Mouse (Mus musculus) layer of hippocampus, adult 9-11 months (tissue): ENCODE data around the gene Ank.
A peak's percentile ranks its signal among the peaks of the same experiment; 100 is the strongest.

Source experiments
- DNase-seq: peaks from one replicate; pipeline ENCODE4 v3.0.0; 2022

The Ank gene

GRCm38 (mm10) chr15:27609554-27609953, 143.1 kb downstream of the Ank start:
- no peak for DNase-seq

- peak; percentile 77 for DNase-seq
These were observed 146.2 kb downstream of the Ank start for GRCm38 (mm10) chr15:27612533-27613221.

GRCm38 (mm10) chr15:27613255-27613654, 146.8 kb downstream of the Ank start:
- no peak for DNase-seq

GRCm38 (mm10) chr15:27616159-27616558, 149.7 kb downstream of the Ank start:
- DNase-seq = no peak

- no peak for DNase-seq
These were observed 150.8 kb downstream of the Ank start for GRCm38 (mm10) chr15:27617227-27617626.

GRCm38 (mm10) chr15:27618778-27619533, 152.5 kb downstream of the Ank start:
- no peak for DNase-seq

- DNase-seq = no peak
These were observed 153.2 kb downstream of the Ank start for GRCm38 (mm10) chr15:27619683-27620082.

- no peak for DNase-seq
These were observed 154.2 kb downstream of the Ank start for GRCm38 (mm10) chr15:27620475-27621185.

GRCm38 (mm10) chr15:27623286-27623685, 156.8 kb downstream of the Ank start:
- DNase-seq = no peak

- no peak for DNase-seq
These were observed 158.8 kb downstream of the Ank start for GRCm38 (mm10) chr15:27625014-27625889.

GRCm38 (mm10) chr15:27625890-27626255, 159.4 kb downstream of the Ank start:
- no peak for DNase-seq

- no peak for DNase-seq
These were observed 159.8 kb downstream of the Ank start for GRCm38 (mm10) chr15:27626314-27626713.

- no peak for DNase-seq
These were observed 161.3 kb downstream of the Ank start for GRCm38 (mm10) chr15:27627794-27628193.

GRCm38 (mm10) chr15:27629046-27629445, 162.6 kb downstream of the Ank start:
- DNase-seq = no peak

- no peak for DNase-seq
These were observed 163.5 kb downstream of the Ank start for GRCm38 (mm10) chr15:27629800-27630600.

- peak; percentile 98 for DNase-seq
These were observed 164.3 kb downstream of the Ank start, which contains the start of gene Otulin for GRCm38 (mm10) chr15:27630601-27631383. Gene Otulin (minus strand): TSS chr15:27630693.

- DNase-seq = no peak
These were observed 167.7 kb downstream of the Ank start for GRCm38 (mm10) chr15:27633941-27634900.

- DNase-seq = no peak
These were observed 174.7 kb downstream of the Ank start for GRCm38 (mm10) chr15:27641171-27641570.

GRCm38 (mm10) chr15:27642895-27643294, 176.4 kb downstream of the Ank start:
- DNase-seq = peak; percentile 47
